Mouse (Mus musculus) liver, embryonic 14.5 days (tissue): ENCODE data around the gene Peak1.

ENCODE experiments used
- CTCF ChIP-seq: IDR thresholded peaks from 2 replicates; pipeline ENCODE4 v1.5.1; 2016; ENCODE audit warnings: antibody characterized with exemption, low read depth, control low read depth
- EP300 ChIP-seq: IDR thresholded peaks from 2 replicates; pipeline ENCODE4 v1.6.1; 2016; ENCODE audit warnings: antibody characterized with exemption, low read depth

GRCm38 (mm10) chr9:56271326-56272246 lies 146.3 kb downstream of the Peak1 start:
- TF ChIP-seq CTCF = no peak
- no peak for TF ChIP-seq EP300
